Mouse (Mus musculus): Measurements from ENCODE around the gene Gys1. TPM values are rescaled to one million over a fixed set of nuclear protein-coding genes. Genes with fewer than 3 reads are reported as not detected.
"Not testable (repeated sequence)": the region's sequence is repeated elsewhere in the genome, so short reads cannot be mapped to it uniquely, and the experiment has no call there.

Gys1 gene
- polyA plus RNA-seq, 1 experiment from 2014 or later, result 45.9 TPM

- no peak overlapping the region for H3K27ac ChIP-seq
- H3K4me2 ChIP-seq (replicated peaks), result peak overlapping the region; percentile 51
- WGBS, result 64% methylated on average over 16 of the region's 16 CpGs
- H3K4me1 ChIP-seq, result 0 out of 2 replicates have a peak, but pooled peaks cover 3% of the 10 kb centered on the region
- H3K27me3 ChIP-seq, result no peaks in the 10 kb centered on the region
- H3K9me3 ChIP-seq, result no peaks in the 10 kb centered on the region
- peak overlapping the region; percentile 48 for H3K9ac ChIP-seq
- H3K36me3 ChIP-seq, result no peaks in the 10 kb centered on the region
- H3K4me3 ChIP-seq, result peak overlapping the region; percentile 24
- no peak for ATAC-seq (ENCODE audit: low FRiP score, low read depth)
These were observed 40.8 kb downstream of the Gys1 start for GRCm38 (mm10) chr7:45475291-45475969.

GRCm38 (mm10) chr7:45476453-45476852 lies 41.8 kb downstream of the Gys1 start:
- H3K4me3 ChIP-seq, result no peak overlapping the region
- no peaks in the 10 kb centered on the region for H3K27me3 ChIP-seq
- H3K9me3 ChIP-seq, result no peaks in the 10 kb centered on the region
- H3K36me3 ChIP-seq, result no peaks in the 10 kb centered on the region
- 0 out of 2 replicates have a peak, but pooled peaks cover 3% of the 10 kb centered on the region for H3K4me1 ChIP-seq
- H3K27ac ChIP-seq, result no peak overlapping the region
- 43% methylated on average over 1 of the region's 1 CpGs for WGBS
- ATAC-seq (ENCODE audit: low FRiP score, low read depth), result no peak
- H3K9ac ChIP-seq, result no peak overlapping the region
- H3K4me2 ChIP-seq (replicated peaks), result no peak overlapping the region

GRCm38 (mm10) chr7:45477003-45477402 lies 42.4 kb downstream of the Gys1 start:
- Histone ChIP-seq H3K27me3 (no peaks in the 10 kb centered on the region), H3K4me1 (0 out of 2 replicates have a peak, but pooled peaks cover 3% of the 10 kb centered on the region), H3K4me3 (no peak overlapping the region), H3K27ac (no peak overlapping the region; the same call in 1 of the 2 replicates), H3K9me3 (no peaks in the 10 kb centered on the region), H3K36me3 (no peaks in the 10 kb centered on the region), H3K4me2 (replicated peaks) (no peak overlapping the region), H3K9ac (no peak overlapping the region)
- no peak for ATAC-seq (ENCODE audit: low FRiP score, low read depth)
- WGBS, result 12% methylated on average over 3 of the region's 3 CpGs

GRCm38 (mm10) chr7:45478774-45479173 lies 44.1 kb downstream of the Gys1 start:
- Histone ChIP-seq H3K9ac (no peak overlapping the region), H3K4me3 (no peak overlapping the region), H3K36me3 (no peaks in the 10 kb centered on the region), H3K4me2 (replicated peaks) (no peak overlapping the region), H3K9me3 (no peaks in the 10 kb centered on the region), H3K27me3 (no peaks in the 10 kb centered on the region), H3K4me1 (0 out of 2 replicates have a peak, but pooled peaks cover 3% of the 10 kb centered on the region), H3K27ac (no peak overlapping the region)
- WGBS, result 88% methylated on average over 7 of the region's 7 CpGs
- ATAC-seq (ENCODE audit: low FRiP score, low read depth), result no peak

- not testable (repeated sequence) for H3K4me3 ChIP-seq; H3K9me3 ChIP-seq; H3K4me2 ChIP-seq (replicated peaks); H3K4me1 ChIP-seq; H3K27me3 ChIP-seq; H3K27ac ChIP-seq; H3K36me3 ChIP-seq; ATAC-seq (ENCODE audit: low FRiP score, low read depth); H3K9ac ChIP-seq
- 79% methylated on average over 4 of the region's 4 CpGs for WGBS
These were observed 45.7 kb downstream of the Gys1 start for GRCm38 (mm10) chr7:45480310-45480709.

GRCm38 (mm10) chr7:45481374-45481927 lies 46.8 kb downstream of the Gys1 start, which contains the start of gene Tulp2:
Gene Tulp2, plus strand, starts transcription at chr7:45481877.
- 0 out of 2 replicates have a peak, but pooled peaks cover 3% of the 10 kb centered on the region for H3K4me1 ChIP-seq
- peak; percentile 80 for ATAC-seq (ENCODE audit: low FRiP score, low read depth)
- WGBS, result 49% methylated on average over 15 of the region's 15 CpGs
- H3K27ac ChIP-seq, result no peak within 1 kb of the TSS
- no peak within 1 kb of the TSS for H3K4me3 ChIP-seq
- no peaks in the 10 kb centered on the region for H3K36me3 ChIP-seq
- no peaks in the 10 kb centered on the region for H3K9me3 ChIP-seq
- no peak within 1 kb of the TSS for H3K4me2 ChIP-seq (replicated peaks)
- no peaks in the 10 kb centered on the region for H3K27me3 ChIP-seq
- no peak within 1 kb of the TSS for H3K9ac ChIP-seq

- Histone ChIP-seq H3K9me3 (no peaks in the 10 kb centered on the region), H3K4me3 (no peak overlapping the region), H3K4me2 (replicated peaks) (no peak overlapping the region), H3K4me1 (0 out of 2 replicates have a peak, but pooled peaks cover 4% of the 10 kb centered on the region), H3K36me3 (no peaks in the 10 kb centered on the region), H3K27ac (no peak overlapping the region), H3K27me3 (no peaks in the 10 kb centered on the region), H3K9ac (no peak overlapping the region)
- 96% methylated on average over 1 of the region's 1 CpGs for WGBS
- no peak for ATAC-seq (ENCODE audit: low FRiP score, low read depth)
These were observed 47.5 kb downstream of the Gys1 start for GRCm38 (mm10) chr7:45482166-45482565.

- peaks cover 20% of the 10 kb centered on the region; the same call in 1 of the 2 replicates for H3K4me1 ChIP-seq
- H3K27me3 ChIP-seq; H3K4me2 ChIP-seq (replicated peaks); H3K9me3 ChIP-seq; H3K27ac ChIP-seq; ATAC-seq (ENCODE audit: low FRiP score, low read depth); H3K36me3 ChIP-seq; H3K4me3 ChIP-seq; H3K9ac ChIP-seq: not testable (repeated sequence)
- WGBS, result 94% methylated on average over 5 of the region's 5 CpGs
These were observed 50.3 kb downstream of the Gys1 start for GRCm38 (mm10) chr7:45484985-45485384.

- Histone ChIP-seq H3K27me3 (no peaks in the 10 kb centered on the region), H3K9me3 (no peaks in the 10 kb centered on the region), H3K27ac (no peak overlapping the region), H3K4me3 (no peak overlapping the region), H3K9ac (no peak overlapping the region), H3K36me3 (no peaks in the 10 kb centered on the region), H3K4me1 (peaks cover 26% of the 10 kb centered on the region), H3K4me2 (replicated peaks) (no peak overlapping the region)
- ATAC-seq (ENCODE audit: low FRiP score, low read depth), result no peak
- 74% methylated on average over 7 of the region's 7 CpGs for WGBS
These were observed 51.5 kb downstream of the Gys1 start for GRCm38 (mm10) chr7:45486158-45486557.

- 81% methylated on average over 12 of the region's 12 CpGs for WGBS
- Histone ChIP-seq H3K27ac (0 out of 2 replicates have a peak within 1 kb of the TSS, but pooled peaks have one; percentile 71), H3K27me3 (no peaks in the 10 kb centered on the region), H3K4me1 (peaks cover 32% of the 10 kb centered on the region), H3K4me3 (no peak within 1 kb of the TSS; the same call in 1 of the 2 replicates), H3K4me2 (replicated peaks) (no peak within 1 kb of the TSS), H3K36me3 (peaks cover 1% of the 10 kb centered on the region), H3K9ac (no peak within 1 kb of the TSS), H3K9me3 (no peaks in the 10 kb centered on the region)
- ATAC-seq (ENCODE audit: low FRiP score, low read depth), result no peak
These were observed 52.2 kb downstream of the Gys1 start, which contains the start of gene Gm45808 for GRCm38 (mm10) chr7:45486761-45487415. Gene Gm45808, minus strand, starts transcription at chr7:45486811.

GRCm38 (mm10) chr7:45487861-45488292 lies 53.2 kb downstream of the Gys1 start:
- Histone ChIP-seq H3K4me3 (peak overlapping the region; percentile 50), H3K36me3 (peaks cover 10% of the 10 kb centered on the region), H3K4me1 (peaks cover 32% of the 10 kb centered on the region), H3K9me3 (no peaks in the 10 kb centered on the region), H3K4me2 (replicated peaks) (peak overlapping the region; percentile 71), H3K27me3 (no peaks in the 10 kb centered on the region), H3K9ac (peak overlapping the region; percentile 65), H3K27ac (peak overlapping the region; percentile 71)
- 28% methylated on average over 11 of the region's 11 CpGs for WGBS
- ATAC-seq (ENCODE audit: low FRiP score, low read depth), result peak; percentile 41; the same call in 1 of the 2 replicates

Data from limb, embryonic 13.5 days (tissue).